1 mouse cellular context compared by ENCODE assay signal in the genomic region with DNA sequence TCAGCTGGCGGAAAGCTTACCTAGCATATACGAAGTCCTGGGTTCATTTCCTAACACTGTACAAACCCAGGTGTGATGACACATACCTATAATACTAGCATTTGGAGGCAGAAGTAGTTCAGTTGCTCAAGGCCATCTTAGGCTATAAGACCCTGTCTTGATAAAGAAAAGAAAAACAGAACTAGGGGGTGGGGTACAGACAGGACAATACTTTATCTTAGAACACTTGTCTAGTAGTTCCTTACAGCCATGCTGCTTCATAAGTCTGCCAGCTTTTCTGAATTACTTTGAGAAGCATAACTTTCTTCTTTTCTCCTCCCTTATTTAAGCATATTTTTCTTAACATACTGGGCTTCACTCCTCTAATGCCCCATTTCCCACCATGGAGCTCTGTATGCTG.
TF ChIP-seq lines count a peak whose summit lies in the region.

No protein-coding gene starts in this region.

TF ChIP-seq in MEL, 35 proteins besides CTCF, POLR2A, EP300 and RAD21:
- TF ChIP-seq POLR2AphosphoS5 (IDR thresholded peaks at IDR 0.05; ENCODE audit: borderline replicate concordance, low read depth, low read length) (no peak), SMC3 (IDR thresholded peaks at IDR 0.05; ENCODE audit: low read depth, low read length) (no peak), CHD2 (IDR thresholded peaks at IDR 0.05; ENCODE audit: low read length) (peak; percentile 32; the same call in 1 of the 2 replicates), ETS1 (IDR thresholded peaks at IDR 0.05; ENCODE audit: low read depth, low read length) (peak; percentile 72), ZKSCAN1 (IDR thresholded peaks at IDR 0.05; ENCODE audit: low read depth, low read length) (no peak), MXI1 (IDR thresholded peaks at IDR 0.05; ENCODE audit: low read depth, low read length) (peak; percentile 66; the same call in 1 of the 2 replicates), USF1 (IDR thresholded peaks at IDR 0.05; ENCODE audit: low read depth, low read length) (no peak), GATA1 (IDR thresholded peaks at IDR 0.05; ENCODE audit: low read depth, low read length) (peak; percentile 66), RCOR1 (IDR thresholded peaks at IDR 0.05; ENCODE audit: low read depth, low read length) (peak; percentile 62), MYC (IDR thresholded peaks at IDR 0.05; ENCODE audit: low read depth, low read length) (peak; percentile 72), E2F4 (IDR thresholded peaks at IDR 0.05; ENCODE audit: borderline replicate concordance, low read depth, low read length) (no peak), TCF12 (IDR thresholded peaks at IDR 0.05; ENCODE audit: low read depth, low read length) (peak; percentile 76)
